Mouse (Mus musculus): ENCODE data around the gene Smap1. TPM values are rescaled to one million over a fixed set of nuclear protein-coding genes. Genes with fewer than 3 reads are reported as not detected.
"Not testable (repeated sequence)": the region's sequence is repeated elsewhere in the genome, so short reads cannot be mapped to it uniquely, and the experiment has no call there.

The Smap1 gene
- total RNA-seq (2022), result 100 to 1,000 TPM; 131 to 152 (median 139) TPM

- peak; percentile 54 to 79 for DNase-seq (ENCODE audit: low spot score in 2 of 2)
Observed at GRCm38 (mm10) chr1:23921711-23922529, at the start of gene Smap1. Gene Smap1, minus strand, starts transcription at chr1:23922317.

DNA sequence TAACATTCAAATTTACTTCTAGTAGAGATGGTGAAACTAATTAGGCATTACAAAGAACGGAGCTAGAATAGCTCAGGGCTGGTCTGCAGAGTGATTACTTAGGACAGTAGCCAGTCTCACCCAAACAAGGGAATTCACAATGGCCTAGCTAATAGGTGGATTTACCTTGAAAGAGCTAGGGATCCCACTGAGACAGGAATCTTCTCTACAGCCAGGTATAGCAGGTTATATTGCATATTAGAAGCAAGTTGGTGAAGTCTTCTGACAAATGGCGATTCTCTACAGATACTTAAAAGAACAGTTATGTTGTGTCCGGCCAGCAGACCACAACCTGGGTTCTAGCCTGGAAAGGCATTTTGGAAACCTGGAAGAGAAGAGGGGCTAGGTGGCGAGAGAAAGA is 49.0 kb upstream of the Smap1 start:
- not testable (repeated sequence) for DNase-seq (ENCODE audit: low spot score in 2 of 2)

- no peak for DNase-seq (ENCODE audit: low spot score in 2 of 2)
Observed at GRCm38 (mm10) chr1:23968027-23968725, 46.1 kb upstream of the Smap1 start.

GRCm38 (mm10) chr1:23966226-23966625 is 44.1 kb upstream of the Smap1 start:
- DNase-seq (ENCODE audit: low spot score in 2 of 2), result no peak

DNA sequence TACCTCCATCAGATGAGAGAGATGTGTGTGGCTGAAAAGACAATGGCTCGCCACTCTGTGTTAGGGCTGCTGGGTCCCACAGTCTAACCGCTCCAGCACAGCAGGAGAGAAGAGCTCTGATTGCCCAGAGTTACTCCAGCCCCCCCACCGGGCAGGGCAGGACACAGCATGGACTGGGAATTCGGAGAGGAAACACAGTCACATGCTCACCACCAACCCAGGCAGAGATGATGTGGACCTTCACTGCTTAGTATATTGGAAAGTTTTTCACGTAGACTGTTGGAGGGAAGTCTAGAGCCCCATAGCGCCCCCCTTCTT is 37.3 kb upstream of the Smap1 start:
- no peak for DNase-seq (ENCODE audit: low spot score in 2 of 2)

- DNase-seq (ENCODE audit: low spot score in 2 of 2), result no peak
Observed at GRCm38 (mm10) chr1:23958668-23959414, 36.7 kb upstream of the Smap1 start.

DNA sequence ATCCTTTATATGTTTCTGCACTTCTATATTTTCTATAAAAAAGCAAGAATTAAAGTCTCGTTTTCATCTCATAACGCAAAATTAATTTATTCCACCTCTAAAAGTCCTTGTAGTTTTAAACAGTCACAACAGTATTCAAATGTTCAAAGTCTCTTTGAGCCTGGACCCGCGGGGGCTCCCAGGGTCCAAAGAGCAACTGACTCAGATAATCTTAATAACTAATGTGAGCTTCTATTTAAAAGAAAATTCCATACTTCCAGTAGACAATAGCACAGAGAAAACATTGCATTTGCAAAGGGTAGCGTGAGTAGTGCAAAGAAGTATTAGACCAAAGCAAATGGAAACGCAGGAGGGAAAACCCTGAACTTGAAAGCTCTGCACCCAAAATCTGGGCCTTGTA is 36.0 kb upstream of the Smap1 start:
- no peak for DNase-seq (ENCODE audit: low spot score in 2 of 2)

DNA sequence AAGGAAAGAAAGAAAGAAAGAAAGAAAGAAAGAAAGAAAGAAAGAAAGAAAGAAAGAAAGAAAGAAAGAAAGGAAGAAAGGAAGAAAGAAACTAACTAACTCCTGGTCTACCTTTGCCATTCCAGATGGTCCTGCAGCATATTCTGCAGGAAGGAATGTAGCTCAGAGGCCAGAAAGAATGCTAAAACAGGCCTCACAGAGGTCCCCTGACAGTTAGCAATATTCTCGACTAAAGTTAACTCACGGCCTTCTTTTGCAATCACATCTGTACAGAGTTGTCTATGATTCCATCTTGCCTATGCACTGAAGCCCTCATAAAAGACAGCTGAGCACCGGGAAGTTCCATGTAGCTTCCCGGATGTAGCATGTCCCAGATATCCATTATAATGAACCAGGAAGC is 33.4 kb upstream of the Smap1 start:
- no peak for DNase-seq (ENCODE audit: low spot score in 2 of 2)

DNA sequence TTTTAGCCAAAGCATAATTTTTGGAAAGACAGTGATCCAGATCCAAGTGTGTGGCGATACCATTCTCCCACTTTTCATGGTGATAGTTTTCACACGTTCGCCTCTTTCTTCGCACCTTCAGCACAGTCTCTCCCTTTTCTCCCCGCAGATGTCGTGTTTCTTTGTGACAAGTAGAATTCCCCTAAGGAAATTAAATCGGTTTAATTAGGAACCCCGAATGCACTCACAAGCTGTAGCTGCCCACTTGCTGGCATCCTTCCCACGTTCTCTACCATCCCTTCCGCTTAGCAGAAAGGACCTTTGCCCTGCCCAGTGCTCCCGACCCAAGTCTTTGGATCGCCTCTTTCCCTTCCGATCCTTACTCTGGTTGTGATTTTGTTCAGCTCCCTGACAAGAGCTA is 31.8 kb upstream of the Smap1 start:
- DNase-seq (ENCODE audit: low spot score in 2 of 2), result peak; percentile 17 to 70

GRCm38 (mm10) chr1:23948778-23949699 is 26.9 kb upstream of the Smap1 start:
- no peak for DNase-seq (ENCODE audit: low spot score in 2 of 2)

GRCm38 (mm10) chr1:23948290-23948689 is 26.2 kb upstream of the Smap1 start:
- DNase-seq (ENCODE audit: low spot score in 2 of 2), result no peak

DNA sequence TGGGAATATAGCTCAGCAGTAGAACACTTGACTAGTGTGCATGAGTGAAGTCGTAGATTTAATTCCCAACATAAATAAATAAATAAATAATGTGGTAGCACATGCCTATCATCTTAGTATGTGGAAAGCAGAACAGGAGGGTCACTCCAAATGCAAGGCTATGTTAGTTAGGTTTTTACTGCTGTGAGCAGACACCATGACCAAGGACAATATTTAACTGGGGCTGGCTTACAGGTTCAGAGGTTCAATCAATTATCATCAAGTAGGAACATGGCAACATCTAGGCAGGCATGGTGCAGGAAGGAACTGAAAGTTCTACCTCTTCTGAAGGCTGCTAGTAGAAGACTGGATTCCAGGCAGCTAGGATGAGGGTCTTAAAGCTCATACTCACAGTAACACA is 22.0 kb upstream of the Smap1 start:
- DNase-seq (ENCODE audit: low spot score in 2 of 2), result no peak

GRCm38 (mm10) chr1:23943146-23943940 is 21.2 kb upstream of the Smap1 start:
- DNase-seq (ENCODE audit: low spot score in 2 of 2), result no peak

GRCm38 (mm10) chr1:23935408-23935762 is 13.3 kb upstream of the Smap1 start:
- no peak for DNase-seq (ENCODE audit: low spot score in 2 of 2)

DNA sequence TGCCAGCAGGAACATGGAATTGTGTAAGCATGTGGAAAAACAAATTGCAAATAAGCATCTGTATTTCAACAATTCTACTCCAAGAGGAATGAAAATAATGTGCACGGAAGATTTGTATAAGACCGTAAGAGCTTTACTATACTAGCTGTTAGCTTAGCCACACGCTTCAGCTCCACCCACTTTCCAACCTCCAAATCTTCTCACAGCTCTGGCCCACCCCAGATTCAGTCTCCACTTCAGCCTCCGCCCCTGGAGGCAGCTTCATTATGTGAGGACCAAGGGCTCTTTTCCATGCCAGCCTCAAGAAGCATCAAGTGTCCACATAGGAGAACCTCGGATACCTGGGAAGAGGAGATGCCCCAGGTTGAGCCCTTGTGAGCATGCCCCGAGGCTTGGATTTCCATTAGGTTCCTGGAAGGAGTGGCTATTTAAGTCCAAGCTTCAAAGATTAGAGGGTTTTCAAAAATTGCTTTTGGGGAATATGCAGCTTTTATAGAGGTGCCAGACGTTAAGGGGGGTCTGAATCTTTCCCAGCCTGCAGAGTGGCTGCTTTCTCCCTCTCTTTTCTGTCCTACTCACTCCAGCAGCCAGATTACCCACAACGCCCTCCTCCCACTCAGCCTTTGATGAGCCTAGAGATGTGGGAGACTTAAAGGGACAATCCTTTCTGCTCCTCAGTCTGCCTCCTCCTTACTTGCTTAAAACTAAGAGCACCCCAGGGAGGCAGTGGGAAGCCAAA is 12.7 kb upstream of the Smap1 start:
- peak in 1 of 2 experiments; percentile 68 for DNase-seq (ENCODE audit: low spot score in 2 of 2)

GRCm38 (mm10) chr1:23929410-23929809 is 7.3 kb upstream of the Smap1 start:
- DNase-seq (ENCODE audit: low spot score in 2 of 2), result no peak

- peak in 1 of 2 experiments; percentile 19 for DNase-seq (ENCODE audit: low spot score in 2 of 2)
Observed at GRCm38 (mm10) chr1:23928371-23928770, 6.3 kb upstream of the Smap1 start.

DNA sequence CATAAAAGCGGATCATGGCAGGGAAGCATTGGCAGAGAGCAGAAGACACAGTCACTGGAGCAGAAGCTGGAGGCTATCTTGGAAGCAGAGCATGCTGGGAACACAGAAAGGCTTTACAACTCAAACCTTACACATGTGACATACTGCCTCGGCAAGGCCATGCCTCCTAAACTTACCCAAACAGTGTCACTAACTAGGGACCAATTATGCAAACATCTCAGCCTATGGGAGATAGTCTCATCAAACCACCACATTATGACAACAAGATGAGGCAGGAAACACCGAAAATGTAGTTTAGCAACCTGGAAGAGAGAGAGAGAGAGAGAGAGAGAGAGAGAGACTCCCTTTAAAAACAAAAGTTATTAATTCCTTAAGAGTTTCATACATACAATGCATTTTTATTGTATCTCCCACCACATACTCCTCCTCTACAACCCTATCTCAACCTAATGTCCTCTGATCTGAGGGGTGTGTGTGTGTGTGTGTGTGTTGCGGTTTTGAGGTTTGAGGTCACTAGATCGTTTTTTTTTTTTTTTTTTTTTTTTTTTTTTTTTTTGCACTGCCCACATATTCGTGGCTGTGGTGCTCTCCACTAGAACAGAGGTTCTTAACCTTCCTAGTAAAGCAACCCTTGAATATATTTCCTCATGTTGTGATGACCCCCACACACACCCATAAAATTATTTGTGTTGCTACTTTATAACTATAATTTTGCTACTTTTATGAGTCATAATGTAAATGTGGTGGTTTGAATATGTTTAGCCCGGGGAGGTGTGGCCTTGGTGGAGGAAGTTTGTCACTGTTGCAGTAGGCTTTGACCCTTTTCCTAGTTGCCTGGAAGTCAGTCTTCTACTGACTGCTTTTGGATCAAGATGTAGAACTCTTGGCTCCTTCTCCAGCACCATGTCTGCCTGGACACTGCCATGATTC is 1.9 kb upstream of the Smap1 start:
- DNase-seq (ENCODE audit: low spot score in 2 of 2), result no peak

DNA sequence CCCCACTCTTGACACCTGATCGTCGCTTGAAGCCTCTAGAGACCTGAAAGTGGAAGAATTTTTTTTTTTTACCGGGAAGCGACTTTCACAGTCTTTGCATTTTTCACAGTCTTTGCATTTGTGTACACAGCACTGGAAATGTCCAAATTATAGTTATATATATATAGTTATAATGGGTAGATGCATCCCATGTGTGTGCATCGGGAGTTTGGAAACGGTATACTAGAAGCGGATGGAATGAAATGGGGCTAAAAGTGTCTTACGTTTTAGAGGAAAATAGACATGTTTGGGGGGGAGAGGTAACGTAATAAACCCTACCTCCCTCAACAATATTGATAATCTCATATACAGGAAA is 390 bp upstream of the Smap1 start:
- no peak for DNase-seq (ENCODE audit: low spot score in 2 of 2)

All from left cerebral cortex, adult 8-10 months (tissue).